Mouse (Mus musculus) forebrain, embryonic 16.5 days (tissue): ENCODE data around the gene Soga1. TPM values are rescaled to one million over a fixed set of nuclear protein-coding genes. Genes with fewer than 3 reads are reported as not detected.

Source experiments
- ATAC-seq: fragments of 200-750 bp; cut with Nextera tagmentation; 2 replicates; pipeline ENCODE4 v1.8.0; 2017; ENCODE audit warnings: mild to moderate bottlenecking, moderate library complexity
- H3K27ac ChIP-seq: fragments of 300-500 bp; sonication (generic); 2 replicates; pipeline ENCODE4 v1.5.1; 2014; ENCODE audit warnings: low read length, control low read depth
- H3K27me3 ChIP-seq: fragments of 300-500 bp; sonication (generic); replicated peaks from 2 replicates; pipeline ENCODE4 v1.6.1; 2014; ENCODE audit warnings: low read length; ENCODE audit not compliant: control insufficient read depth, insufficient read depth
- H3K36me3 ChIP-seq: fragments of 300-500 bp; sonication (generic); 2 replicates; pipeline ENCODE4 v1.6.1; 2014; ENCODE audit not compliant: control insufficient read depth, insufficient read depth
- H3K4me1 ChIP-seq: fragments of 300-500 bp; sonication (generic); replicated peaks from 2 replicates; pipeline ENCODE4 v1.6.1; 2014; ENCODE audit warnings: low read length; ENCODE audit not compliant: control insufficient read depth, insufficient read depth
- H3K4me2 ChIP-seq: fragments of 300-500 bp; sonication (generic); 2 replicates; pipeline ENCODE4 v1.6.1; 2014; ENCODE audit warnings: mild to moderate bottlenecking, low read length, control low read depth
- H3K4me3 ChIP-seq: fragments of 300-500 bp; sonication (generic); replicated peaks from 2 replicates; pipeline ENCODE4 v1.5.1; 2014; ENCODE audit warnings: mild to moderate bottlenecking, low read length, control low read depth
- H3K9ac ChIP-seq: fragments of 300-500 bp; sonication (generic); replicated peaks from 2 replicates; pipeline ENCODE4 v1.6.1; 2014; ENCODE audit warnings: low read depth, low read length, control low read depth
- H3K9me3 ChIP-seq: fragments of 300-500 bp; sonication (generic); 2 replicates; pipeline ENCODE4 v1.6.1; 2016; ENCODE audit warnings: low read length; ENCODE audit not compliant: control insufficient read depth
- WGBS: fragments of 180-500 bp; shearing (Covaris S2); extraction: QIAGEN DNeasy Blood & Tissue Kit; methylation state at CpG from one replicate; pipeline ENCODE4 v1.1.7; 2014; 5-methylcytosine and 5-hydroxymethylcytosine counted together
- polyA plus RNA-seq: library from polyadenylated mRNA; unstranded; fragments of >200 nt; fragmentation: Nextera tagmentation; extraction: Ambion mirVana; gene quantifications from 2 replicates; pipeline ENCODE4 v1.2.1, GENCODE M21; 2015

Gene Soga1
- polyA plus RNA-seq, 1 experiment from 2014 or later: 5.8 TPM

GRCm38 (mm10) chr2:157059166-157059565 is 19.9 kb downstream of the Soga1 start:
- Histone ChIP-seq H3K4me1 (peaks cover 51% of the 10 kb centered on the region), H3K4me2 (no peak overlapping the region), H3K27me3 (no peaks in the 10 kb centered on the region), H3K27ac (peak overlapping the region; percentile 91), H3K4me3 (no peak overlapping the region), H3K9ac (no peak overlapping the region), H3K36me3 (peaks cover 12% of the 10 kb centered on the region), H3K9me3 (no peaks in the 10 kb centered on the region)
- WGBS: 48% methylated on average over 8 of the region's 8 CpGs
- no peak for ATAC-seq

GRCm38 (mm10) chr2:157058342-157058998 is 20.6 kb downstream of the Soga1 start:
- Histone ChIP-seq H3K36me3 (peaks cover 12% of the 10 kb centered on the region), H3K9ac (peak overlapping the region; percentile 47)

GRCm38 (mm10) chr2:157057758-157058157 is 21.3 kb downstream of the Soga1 start:
- Histone ChIP-seq H3K9me3 (no peaks in the 10 kb centered on the region), H3K9ac (no peak overlapping the region), H3K4me2 (no peak overlapping the region), H3K27me3 (no peaks in the 10 kb centered on the region), H3K4me3 (no peak overlapping the region), H3K27ac (peak overlapping the region; percentile 91), H3K36me3 (peaks cover 16% of the 10 kb centered on the region), H3K4me1 (peaks cover 37% of the 10 kb centered on the region)
- ATAC-seq: no peak
- 79% methylated on average over 4 of the region's 4 CpGs for WGBS

More at GRCm38 (mm10) chr2:157058342-157058998, 20.6 kb downstream of the Soga1 start:
- Histone ChIP-seq H3K9me3 (no peaks in the 10 kb centered on the region), H3K4me3 (peak overlapping the region; percentile 5; the same call in 1 of the 2 replicates), H3K27me3 (no peaks in the 10 kb centered on the region), H3K4me2 (peak overlapping the region; percentile 36), H3K4me1 (peaks cover 44% of the 10 kb centered on the region), H3K27ac (peak overlapping the region; percentile 91)
- ATAC-seq: peak; percentile 91
- WGBS: 8% methylated on average over 18 of the region's 18 CpGs

- no peak for ATAC-seq
- Histone ChIP-seq H3K4me1 (peaks cover 31% of the 10 kb centered on the region), H3K27me3 (no peaks in the 10 kb centered on the region), H3K27ac (0 out of 2 replicates have a peak overlapping the region, but pooled peaks have one; percentile 4), H3K4me3 (no peak overlapping the region), H3K9me3 (no peaks in the 10 kb centered on the region), H3K4me2 (no peak overlapping the region), H3K9ac (no peak overlapping the region), H3K36me3 (peaks cover 20% of the 10 kb centered on the region)
- 89% methylated on average over 3 of the region's 3 CpGs for WGBS
Observed at GRCm38 (mm10) chr2:157057186-157057585, 21.9 kb downstream of the Soga1 start.

- Histone ChIP-seq H3K36me3 (peaks cover 20% of the 10 kb centered on the region), H3K27ac (no peak overlapping the region), H3K9ac (no peak overlapping the region), H3K4me3 (no peak overlapping the region), H3K9me3 (no peaks in the 10 kb centered on the region), H3K27me3 (no peaks in the 10 kb centered on the region), H3K4me2 (no peak overlapping the region), H3K4me1 (peaks cover 35% of the 10 kb centered on the region)
- 89% methylated on average over 6 of the region's 6 CpGs for WGBS
- ATAC-seq: no peak
Observed at GRCm38 (mm10) chr2:157055721-157056120, 23.3 kb downstream of the Soga1 start.

- no peaks in the 10 kb centered on the region for H3K9me3 ChIP-seq
- 53% methylated on average over 5 of the region's 5 CpGs for whole genome bisulfite sequencing
- H3K4me2 ChIP-seq: no peak overlapping the region
- H3K27me3 ChIP-seq: no peaks in the 10 kb centered on the region
- H3K9ac ChIP-seq: no peak overlapping the region
- peak; percentile 36; the same call in 1 of the 2 replicates for ATAC-seq
- H3K4me1 ChIP-seq: peaks cover 44% of the 10 kb centered on the region
- peak overlapping the region; percentile 56; the same call in 1 of the 2 replicates for H3K27ac ChIP-seq
- peaks cover 17% of the 10 kb centered on the region for H3K36me3 ChIP-seq
- no peak overlapping the region for H3K4me3 ChIP-seq
Observed at GRCm38 (mm10) chr2:157054816-157055215, 24.2 kb downstream of the Soga1 start.

- no peaks in the 10 kb centered on the region for H3K27me3 ChIP-seq
- 85% methylated on average over 8 of the region's 8 CpGs for WGBS
- H3K9ac ChIP-seq: no peak overlapping the region
- ATAC-seq: no peak
- H3K4me1 ChIP-seq: peaks cover 47% of the 10 kb centered on the region
- no peaks in the 10 kb centered on the region for H3K9me3 ChIP-seq
- no peak overlapping the region for H3K4me2 ChIP-seq
- H3K27ac ChIP-seq: peak overlapping the region; percentile 56; the same call in 1 of the 2 replicates
- H3K36me3 ChIP-seq: peaks cover 12% of the 10 kb centered on the region
- H3K4me3 ChIP-seq: no peak overlapping the region
Observed at GRCm38 (mm10) chr2:157054297-157054696, 24.8 kb downstream of the Soga1 start.

GRCm38 (mm10) chr2:157053787-157054186 is 25.3 kb downstream of the Soga1 start:
- Histone ChIP-seq H3K27ac (no peak overlapping the region), H3K9ac (no peak overlapping the region), H3K4me1 (peaks cover 47% of the 10 kb centered on the region), H3K36me3 (peaks cover 12% of the 10 kb centered on the region), H3K4me2 (no peak overlapping the region), H3K4me3 (no peak overlapping the region), H3K9me3 (no peaks in the 10 kb centered on the region), H3K27me3 (no peaks in the 10 kb centered on the region)
- whole genome bisulfite sequencing: 80% methylated on average over 4 of the region's 4 CpGs
- ATAC-seq: no peak

- Histone ChIP-seq H3K4me3 (no peak overlapping the region), H3K27ac (no peak overlapping the region), H3K4me1 (peaks cover 47% of the 10 kb centered on the region), H3K4me2 (no peak overlapping the region), H3K27me3 (no peaks in the 10 kb centered on the region), H3K9ac (no peak overlapping the region), H3K36me3 (peaks cover 12% of the 10 kb centered on the region), H3K9me3 (no peaks in the 10 kb centered on the region)
- WGBS: 93% methylated on average over 5 of the region's 5 CpGs
- ATAC-seq: no peak
Observed at GRCm38 (mm10) chr2:157053124-157053523, 25.9 kb downstream of the Soga1 start.
